Mouse (Mus musculus): ENCODE data around the gene Msh6. TPM values are rescaled to one million over a fixed set of nuclear protein-coding genes. Genes with fewer than 3 reads are reported as not detected.

The Msh6 gene
- 13.7 and 13.8 TPM in 2 replicates for polyA plus RNA-seq (2015; fragmentation: Nextera tagmentation; extraction: Ambion mirVana)

DNA sequence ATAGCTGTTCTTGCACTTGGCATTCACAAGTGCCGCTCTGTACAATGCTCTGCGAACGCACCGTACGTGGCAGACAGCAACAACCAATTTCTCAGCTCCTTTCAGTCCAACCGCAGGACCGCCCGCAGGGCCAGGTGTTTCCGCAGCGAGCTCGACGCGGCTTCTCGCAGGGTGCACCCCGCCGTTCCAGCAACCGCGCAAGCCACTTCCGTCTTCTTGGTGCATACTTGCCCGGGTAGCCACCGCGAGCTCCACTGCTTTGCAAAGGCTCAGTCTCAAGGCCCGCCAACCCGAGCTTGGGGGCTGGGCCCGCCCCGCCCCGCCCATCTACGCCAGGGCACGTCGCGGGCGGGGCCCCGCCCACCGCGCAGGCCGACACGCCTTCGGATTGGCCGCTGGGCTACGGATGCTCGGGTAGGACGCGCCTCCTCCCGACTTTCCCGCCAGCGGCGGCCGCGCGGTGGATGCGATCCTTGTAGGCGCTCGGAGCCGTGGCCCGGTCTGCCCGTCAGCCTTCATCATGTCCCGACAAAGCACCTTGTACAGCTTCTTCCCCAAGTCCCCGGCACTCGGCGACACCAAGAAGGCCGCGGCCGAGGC lies at the start of gene Msh6:
Gene Msh6 (plus strand): TSS at position 434 of the 600 bp plus-strand sequence.

Other genes with a start within 250 kb of the Msh6 start
- 0.16 TPM in 1 of 2 replicates, not detected in the other for gene Kcnk12, start 177.1 kb upstream of the Msh6 start, polyA plus RNA-seq (2015; fragmentation: Nextera tagmentation; extraction: Ambion mirVana)
- not detected in 2 replicates for gene Rpl36-ps4, start 54.1 kb upstream of the Msh6 start, polyA plus RNA-seq (2015; fragmentation: Nextera tagmentation; extraction: Ambion mirVana)
- 8.4 and 8.7 TPM in 2 replicates for gene Fbxo11, start 90.2 kb downstream of the Msh6 start, polyA plus RNA-seq (2015; fragmentation: Nextera tagmentation; extraction: Ambion mirVana)